Mouse (Mus musculus): ENCODE data around the gene Ddah1.

DNA sequence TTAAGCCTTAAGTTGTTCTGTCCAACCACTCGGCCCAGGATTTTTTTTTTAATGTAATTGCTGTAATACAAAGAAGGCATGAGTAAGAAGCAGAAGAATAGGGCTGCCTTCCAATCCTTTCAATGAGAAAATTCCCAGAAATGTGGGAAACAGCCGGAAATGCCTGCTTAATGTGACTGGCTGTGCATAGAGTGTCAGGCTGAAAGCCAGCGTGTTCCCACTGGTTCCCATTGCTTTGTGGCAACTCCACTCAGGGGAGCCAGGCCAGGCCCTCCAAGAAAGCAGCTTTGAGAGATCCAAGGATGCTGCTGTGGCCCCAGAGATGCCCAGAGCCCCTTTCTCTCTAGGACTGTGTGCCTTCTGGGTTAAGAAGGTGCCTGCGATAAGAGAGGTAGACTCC, 126.9 kb downstream of the Ddah1 start:
- TF ChIP-seq CTCF (conservative IDR thresholded peaks at IDR 0.05; ENCODE audit: low read length) (no peak), POU5F1 (IDR thresholded peaks at IDR 0.05; ENCODE audit: borderline replicate concordance, low read length) (no peak)
